Mouse (Mus musculus) C2C12 (cell line): ENCODE measurements at regions not wholly inside any gene's neighbourhood (a gene's known extent, or its start where the extent isn't known, plus 50 kb on each side); places are given as distances from the start of the nearest gene placed in this dataset.

Experiments
- H3K27me3 ChIP-seq: one replicate; pipeline ENCODE4 v1.6.1; 2011; ENCODE audit not compliant: control insufficient read depth, insufficient read depth, insufficient read length
- H3K36me3 ChIP-seq: one replicate; pipeline ENCODE4 v1.6.1; 2011; ENCODE audit not compliant: control insufficient read depth, insufficient read depth
- H3K4me3 ChIP-seq: one replicate; pipeline ENCODE4 v1.5.1; 2011; ENCODE audit warnings: mild to moderate bottlenecking, control low read depth; ENCODE audit not compliant: poor library complexity, insufficient read depth, severe bottlenecking
- H3K79me2 ChIP-seq: one replicate; pipeline ENCODE4 v1.6.1; 2011; ENCODE audit not compliant: control insufficient read depth, insufficient read depth
- H3K79me3 ChIP-seq: one replicate; pipeline ENCODE4 v1.6.1; 2011; ENCODE audit warnings: low read depth, control low read depth
- H3ac ChIP-seq: one replicate; pipeline ENCODE3; 2011; ENCODE audit warnings: low read depth; ENCODE audit not compliant: control insufficient read depth, insufficient read length
- CEBPB ChIP-seq: IDR thresholded peaks from one replicate; pipeline ENCODE4 v1.6.1; 2011; ENCODE audit warnings: low read depth, mild to moderate bottlenecking, control low read depth, moderate library complexity
- CTCF ChIP-seq: IDR thresholded peaks from one replicate; pipeline ENCODE4 v1.5.1; 2011; ENCODE audit not compliant: control insufficient read depth, insufficient read depth, insufficient read length
- FOSL1 ChIP-seq: IDR thresholded peaks from one replicate; pipeline ENCODE4 v1.8.0; 2011; ENCODE audit warnings: mild to moderate bottlenecking, low read length; ENCODE audit not compliant: poor library complexity, insufficient read depth, severe bottlenecking
- MAX ChIP-seq: IDR thresholded peaks from one replicate; pipeline ENCODE4 v1.6.1; 2011; ENCODE audit warnings: mild to moderate bottlenecking, control low read depth
- MYOD1 ChIP-seq: IDR thresholded peaks from one replicate; pipeline ENCODE4 v1.6.1; 2011; ENCODE audit warnings: low read depth; ENCODE audit not compliant: control insufficient read depth, insufficient read length
- MYOG ChIP-seq: IDR thresholded peaks from one replicate; pipeline ENCODE4 v1.6.1; 2011; ENCODE audit not compliant: control insufficient read depth, insufficient read length; ENCODE audit errors: extremely low read depth
- USF1 ChIP-seq: IDR thresholded peaks from one replicate; pipeline ENCODE4 v1.6.1; 2011; ENCODE audit warnings: low read depth, mild to moderate bottlenecking, control low read depth, moderate library complexity

GRCm38 (mm10) chr2:160588401-160588800 lies 57.3 kb upstream of the Top1 start:
- H3K36me3 ChIP-seq, result no peaks in the 10 kb centered on the region
- H3K27me3 ChIP-seq, result no peaks in the 10 kb centered on the region
- H3K4me3 ChIP-seq, result no peak overlapping the region
- H3ac ChIP-seq, result no peak overlapping the region
- no peak for TF ChIP-seq MYOD1
- no peak for TF ChIP-seq FOSL1
- TF ChIP-seq CEBPB, result no peak
- no peak for TF ChIP-seq MAX
- H3K79me2 ChIP-seq, result no peaks in the 10 kb centered on the region
- no peaks in the 10 kb centered on the region for H3K79me3 ChIP-seq

DNA sequence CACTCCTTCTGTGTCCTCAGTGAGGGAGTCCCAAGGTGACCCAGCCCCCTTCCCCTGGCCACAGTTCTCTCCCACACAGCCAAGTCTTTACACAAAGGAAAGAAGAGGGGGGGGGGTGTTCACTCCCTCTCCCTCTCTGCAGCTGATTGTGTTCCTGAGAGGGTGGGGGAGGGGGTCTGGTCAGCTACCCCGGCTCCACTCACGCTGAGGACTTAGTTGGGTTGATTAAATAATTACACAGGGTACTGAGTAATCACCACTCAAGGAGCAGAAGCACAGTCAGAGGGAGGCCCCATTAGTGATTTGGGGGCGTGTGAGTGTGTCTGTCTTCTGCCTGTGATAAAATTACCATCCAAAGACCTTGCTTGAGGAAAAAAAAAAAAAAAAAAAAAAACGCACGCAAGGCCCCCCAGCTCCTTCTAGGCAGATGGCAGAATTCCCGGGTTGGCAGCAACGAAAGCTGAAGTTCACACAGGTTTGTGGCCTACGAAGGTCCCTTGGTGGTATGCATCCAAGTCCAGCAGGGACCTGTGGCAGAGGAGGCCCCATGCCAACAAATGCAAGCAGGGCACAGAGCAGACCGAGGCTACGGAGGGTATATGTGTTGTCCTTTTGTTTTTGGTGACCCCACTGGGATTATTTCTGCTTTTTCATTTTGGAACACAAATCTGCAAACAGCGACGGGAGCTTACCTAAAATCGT lies 55.3 kb upstream of the Top1 start:
- no peaks in the 10 kb centered on the region for H3K27me3 ChIP-seq
- no peaks in the 10 kb centered on the region for H3K79me3 ChIP-seq
- no peaks in the 10 kb centered on the region for H3K36me3 ChIP-seq
- H3K79me2 ChIP-seq, result no peaks in the 10 kb centered on the region
- TF ChIP-seq CTCF (no peak), MYOD1 (no peak), FOSL1 (no peak), MAX (no peak), MYOG (no peak), CEBPB (no peak), USF1 (no peak)
- no peak overlapping the region for H3K4me3 ChIP-seq
- H3ac ChIP-seq, result no peak overlapping the region

- no peaks in the 10 kb centered on the region for H3K79me2 ChIP-seq
- H3K36me3 ChIP-seq, result no peaks in the 10 kb centered on the region
- no peak for TF ChIP-seq USF1
- no peak for TF ChIP-seq FOSL1
- TF ChIP-seq MAX, result no peak
- no peak for TF ChIP-seq CTCF
- TF ChIP-seq CEBPB, result no peak
- TF ChIP-seq MYOG, result no peak
- H3K27me3 ChIP-seq, result no peaks in the 10 kb centered on the region
- H3ac ChIP-seq, result no peak overlapping the region
- no peaks in the 10 kb centered on the region for H3K79me3 ChIP-seq
- H3K4me3 ChIP-seq, result no peak overlapping the region
Measured at GRCm38 (mm10) chr2:160591446-160592180, 54.1 kb upstream of the Top1 start.

- H3K79me3 ChIP-seq, result no peaks in the 10 kb centered on the region
- no peak overlapping the region for H3ac ChIP-seq
- TF ChIP-seq CTCF (peak; percentile 71), MAX (no peak)
- H3K27me3 ChIP-seq, result no peaks in the 10 kb centered on the region
- no peak overlapping the region for H3K4me3 ChIP-seq
- H3K79me2 ChIP-seq, result no peaks in the 10 kb centered on the region
- no peaks in the 10 kb centered on the region for H3K36me3 ChIP-seq
Measured at GRCm38 (mm10) chr2:160593035-160593434, 52.7 kb upstream of the Top1 start.
